Mouse (Mus musculus) lung, postnatal 4 days (tissue): Measurements from ENCODE around the gene Gng2.
"Not testable (repeated sequence)": the region's sequence is repeated elsewhere in the genome, so short reads cannot be mapped to it uniquely, and the experiment has no call there.

ENCODE experiments used
- DNase-seq, 2 experiments: peaks; one replicate each; pipeline ENCODE4 v3.0.0; 2021

Gng2 gene

DNA sequence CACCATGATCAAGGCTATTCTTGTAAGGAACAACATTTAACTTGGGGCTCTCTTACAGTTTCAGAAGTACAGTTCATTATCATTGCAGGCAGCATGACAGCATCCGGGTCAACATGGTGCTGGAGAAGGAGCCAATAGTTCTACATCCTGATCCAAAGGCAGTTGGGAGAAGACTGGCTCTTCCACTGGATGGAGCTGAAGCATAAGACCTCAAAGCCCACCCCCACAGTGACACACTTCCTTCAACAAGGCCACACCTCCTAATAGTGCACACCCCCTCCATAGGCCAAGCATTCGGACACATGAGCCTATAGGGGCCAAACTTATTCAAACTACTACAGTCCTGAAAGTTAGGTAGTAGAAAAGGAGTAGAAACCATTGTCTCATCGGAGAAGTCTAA lies 42.3 kb downstream of the Gng2 start:
- DNase-seq, result no peak

- no peak for DNase-seq
Measured at GRCm38 (mm10) chr14:19933314-19933713, 44.1 kb downstream of the Gng2 start.

DNA sequence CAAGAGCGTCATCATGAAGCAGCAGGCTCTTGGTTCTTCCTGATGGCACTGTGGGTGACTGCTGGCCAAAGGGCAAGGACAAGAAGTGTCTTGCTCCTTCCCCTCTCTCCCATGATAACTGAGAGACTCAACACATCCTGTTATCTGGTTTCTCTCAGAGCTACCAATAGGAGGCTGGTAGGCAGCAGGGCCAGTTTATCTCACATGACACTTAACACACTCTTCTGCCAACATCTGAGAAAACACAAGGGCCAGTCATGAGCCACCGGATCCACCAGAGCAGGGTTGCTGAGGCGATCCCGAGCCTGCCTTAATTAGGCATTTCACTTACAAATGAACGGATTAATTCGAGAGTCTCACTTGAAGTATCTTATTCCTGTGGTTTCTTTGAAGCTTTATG lies 49.5 kb downstream of the Gng2 start:
- DNase-seq, result no peak

DNA sequence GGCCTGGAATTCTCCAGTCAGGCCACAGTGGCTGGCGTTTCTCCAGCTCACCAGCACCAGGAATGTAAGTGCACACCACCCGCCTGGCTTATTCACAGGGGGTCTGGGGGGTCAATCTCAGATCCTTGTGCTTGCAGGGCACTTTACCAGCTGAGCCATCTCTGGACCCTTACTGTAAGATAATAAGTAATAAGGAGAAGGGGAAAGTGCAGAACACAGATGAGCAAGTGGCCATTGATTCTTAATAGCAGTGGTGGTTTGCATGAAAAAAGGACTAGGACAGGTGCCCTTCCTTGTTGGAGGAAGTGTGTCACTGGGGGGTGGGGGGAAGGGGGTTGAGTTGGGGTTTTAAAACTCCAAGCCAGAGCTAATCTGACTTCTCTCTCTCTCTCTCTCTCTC lies 50.3 kb downstream of the Gng2 start:
- DNase-seq, result no peak

GRCm38 (mm10) chr14:19926312-19926711 lies 51.1 kb downstream of the Gng2 start:
- no peak for DNase-seq

DNA sequence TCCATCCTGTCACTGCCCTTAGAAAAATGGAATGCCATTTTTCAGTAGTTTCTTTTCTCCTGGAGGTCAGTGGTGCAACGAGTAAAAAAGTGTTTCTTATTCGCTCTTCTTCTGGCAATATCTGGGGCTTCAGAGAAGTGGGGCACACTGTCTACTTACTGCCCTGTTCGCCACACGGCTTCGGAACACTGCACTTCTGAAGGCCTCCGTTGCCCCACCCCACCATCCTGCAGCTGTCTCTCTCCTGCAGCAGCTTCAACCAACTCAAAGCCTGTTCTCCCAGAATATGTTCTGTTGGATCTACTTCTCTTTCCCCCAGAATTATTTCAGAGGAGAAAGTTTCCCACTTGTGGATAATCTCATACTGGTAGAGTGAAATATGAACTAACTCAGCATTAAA lies 52.3 kb downstream of the Gng2 start:
- no peak for DNase-seq

- DNase-seq, result no peak
Measured at GRCm38 (mm10) chr14:19924086-19924485, 53.3 kb downstream of the Gng2 start.

DNA sequence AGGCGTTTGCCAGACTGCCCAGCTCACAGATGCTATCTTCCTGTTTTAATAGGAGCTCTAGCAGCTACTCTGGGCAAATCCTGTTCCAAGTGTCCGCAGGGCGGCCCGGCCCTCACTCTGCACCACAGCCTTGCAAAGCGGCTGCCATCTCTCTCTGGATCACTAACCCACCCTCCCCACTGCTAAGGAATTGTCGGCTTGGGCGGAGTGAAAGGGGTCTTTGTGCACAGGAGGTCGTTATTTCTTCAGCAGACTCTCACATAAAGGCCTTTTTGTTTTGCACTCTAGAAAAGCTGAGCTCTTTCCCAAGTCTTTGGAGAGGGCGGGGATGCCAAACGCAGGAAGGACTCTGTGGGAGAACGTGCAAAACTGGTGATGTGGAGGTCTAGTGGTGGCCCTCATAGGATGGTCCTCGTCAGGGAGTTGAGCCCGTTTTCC lies 57.2 kb downstream of the Gng2 start:
- no peak for DNase-seq

DNA sequence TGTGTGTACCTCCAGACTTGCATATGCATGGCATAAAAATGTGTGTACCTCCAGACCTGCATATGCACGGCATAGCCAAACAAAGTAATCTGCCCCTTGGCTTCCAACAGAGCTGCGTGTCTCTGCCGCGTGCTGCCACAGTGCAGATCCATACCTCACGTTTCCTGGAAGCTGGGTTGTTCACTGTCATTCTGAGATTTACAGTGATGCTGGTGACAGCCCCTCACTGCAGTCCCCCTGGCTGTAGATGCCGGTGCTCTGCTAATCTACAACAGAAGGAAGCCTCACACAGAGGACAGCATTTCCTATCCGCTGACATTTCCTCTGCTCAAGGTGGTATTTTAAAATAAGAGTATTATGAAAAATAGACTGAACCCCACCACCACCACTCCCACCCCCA lies 57.6 kb downstream of the Gng2 start:
- DNase-seq, result no peak

DNA sequence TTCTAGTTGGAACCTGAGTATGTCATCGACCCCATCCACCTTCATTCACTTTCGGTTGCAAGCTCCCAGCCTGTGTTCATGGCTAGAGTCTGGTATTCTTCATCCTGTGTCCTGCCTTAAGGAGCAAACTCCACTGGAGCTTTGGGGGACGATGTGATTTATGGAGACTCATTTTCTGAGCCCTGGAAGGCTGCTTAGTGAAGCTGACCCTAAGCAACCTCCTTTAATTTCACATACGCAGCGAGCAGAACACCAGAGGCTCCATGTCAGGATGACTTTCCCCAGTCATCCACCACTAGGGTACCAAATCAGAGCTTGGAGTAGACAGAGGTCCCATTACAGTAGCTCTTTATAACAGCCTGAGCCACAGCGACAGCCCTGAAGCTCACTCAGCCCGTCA lies 59.9 kb downstream of the Gng2 start:
- no peak for DNase-seq

GRCm38 (mm10) chr14:19916315-19916714 lies 61.1 kb downstream of the Gng2 start:
- no peak for DNase-seq

GRCm38 (mm10) chr14:19912891-19913290 lies 64.5 kb downstream of the Gng2 start:
- no peak for DNase-seq

GRCm38 (mm10) chr14:19905615-19906014 lies 71.8 kb downstream of the Gng2 start:
- peak; percentile 75 to 86 for DNase-seq

DNA sequence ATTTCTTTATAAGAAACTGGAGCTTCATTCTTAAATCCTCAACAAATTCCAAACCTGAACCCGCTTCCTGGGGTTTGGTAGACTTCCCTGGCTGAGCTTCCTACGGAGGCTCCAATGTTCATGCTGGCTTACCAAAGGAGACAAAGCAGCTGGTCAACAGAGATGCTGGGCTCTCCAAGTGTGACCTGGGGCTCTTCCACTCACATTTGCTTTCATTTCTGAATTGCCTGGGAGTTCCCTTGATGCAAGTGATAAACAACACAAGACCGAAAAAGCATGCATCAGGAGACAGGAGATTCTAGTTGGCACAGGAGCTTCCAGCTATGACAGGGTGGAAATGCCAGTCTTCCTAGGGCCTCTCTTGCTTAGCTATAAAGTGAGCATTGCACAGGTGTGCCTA lies 72.6 kb downstream of the Gng2 start:
- no peak for DNase-seq

DNA sequence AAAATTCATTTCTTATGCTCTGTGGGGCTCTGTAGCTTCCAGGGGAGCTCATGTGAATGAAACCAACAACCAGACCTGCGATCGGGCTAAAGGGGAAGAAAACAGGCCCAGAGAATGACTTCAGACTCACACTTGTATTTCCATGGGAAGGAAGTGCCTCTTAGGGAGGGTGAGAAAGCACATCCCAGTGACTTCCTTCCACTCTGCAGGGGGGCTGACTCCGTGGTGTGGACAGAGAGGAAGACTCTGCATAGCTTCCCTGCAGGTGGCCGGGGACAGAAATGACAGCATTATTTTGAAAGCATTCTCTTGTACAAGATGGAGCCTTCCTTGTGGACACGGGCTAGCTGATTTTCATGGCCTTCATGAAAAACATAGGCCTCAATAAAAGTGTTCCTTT lies 73.4 kb downstream of the Gng2 start:
- peak; percentile 25 to 29 for DNase-seq

DNA sequence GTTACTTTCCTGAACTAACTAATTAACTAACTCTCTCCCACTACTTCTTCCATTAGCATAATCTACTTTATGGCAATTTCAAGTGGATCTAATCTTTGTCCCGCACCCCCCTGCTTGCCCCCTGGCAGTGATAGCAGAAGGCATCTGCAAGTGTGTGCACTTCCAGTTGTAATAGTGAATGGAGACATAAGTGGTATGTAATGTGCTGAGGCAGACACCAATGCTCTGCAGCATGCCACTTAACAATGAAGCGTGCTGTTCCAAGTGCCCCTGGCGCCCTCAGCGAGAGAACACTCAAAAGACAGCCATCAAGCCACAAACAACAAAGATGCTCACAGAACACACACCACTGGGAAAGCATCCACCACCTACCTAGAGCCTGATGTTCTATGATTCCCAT lies 76.9 kb downstream of the Gng2 start:
- no peak for DNase-seq

DNA sequence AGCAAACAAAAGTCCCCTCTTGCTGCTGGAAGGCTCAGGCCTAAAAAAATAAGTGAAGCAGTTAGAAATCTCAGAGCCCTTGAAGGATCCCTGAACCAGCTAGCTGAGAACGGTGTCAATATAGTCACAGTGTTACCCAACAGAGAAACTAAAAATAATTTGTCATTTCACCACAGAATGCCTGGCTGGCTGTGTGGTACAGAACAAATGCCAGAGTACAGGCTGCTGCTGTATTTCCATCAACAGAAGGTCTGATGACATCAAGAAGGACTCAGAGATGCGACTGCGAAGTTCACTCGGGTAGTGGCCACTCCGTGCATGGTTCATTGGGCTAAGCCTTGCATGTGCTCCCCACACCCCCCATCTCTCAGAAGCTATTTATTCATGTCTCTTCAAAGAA lies 89.9 kb downstream of the Gng2 start:
- no peak for DNase-seq

GRCm38 (mm10) chr14:19884431-19884830 lies 93.0 kb downstream of the Gng2 start:
- DNase-seq, result not testable (repeated sequence)

- no peak for DNase-seq
Measured at GRCm38 (mm10) chr14:19874201-19874807, 103.1 kb downstream of the Gng2 start.

GRCm38 (mm10) chr14:19867286-19867935 lies 110.0 kb downstream of the Gng2 start:
- peak; percentile 27 to 35 for DNase-seq

- not testable (repeated sequence) for DNase-seq
Measured at GRCm38 (mm10) chr14:19865121-19865520, 112.3 kb downstream of the Gng2 start.

- DNase-seq, result no peak
Measured at GRCm38 (mm10) chr14:19861311-19862080, 115.9 kb downstream of the Gng2 start.

GRCm38 (mm10) chr14:19860281-19860680 lies 117.1 kb downstream of the Gng2 start:
- no peak for DNase-seq
